Mouse (Mus musculus): ENCODE results near the gene Blnk. TPM values are rescaled to one million over a fixed set of nuclear protein-coding genes. Genes with fewer than 3 reads are reported as not detected.

Gene Blnk
- 19.6 and 20.5 TPM in 2 replicates for polyA plus RNA-seq (2015; fragmentation: Nextera tagmentation; extraction: Ambion mirVana)

- H3K4me2 ChIP-seq (replicated peaks): peak within 1 kb of the TSS; percentile 42
- peaks cover 9% of the 10 kb centered on the region for H3K4me1 ChIP-seq (replicated peaks)
- peak within 1 kb of the TSS; percentile 78 for H3K27ac ChIP-seq
- H3K9me3 ChIP-seq: no peaks in the 10 kb centered on the region
- 0 out of 2 replicates have a peak within 1 kb of the TSS, but pooled peaks have one; percentile 0 for H3K9ac ChIP-seq
- no peaks in the 10 kb centered on the region for H3K27me3 ChIP-seq (replicated peaks)
- peak; percentile 76 for ATAC-seq
- WGBS: 35% methylated on average over 8 of the region's 8 CpGs
- peak within 1 kb of the TSS; percentile 28 for H3K4me3 ChIP-seq (replicated peaks)
- no peaks in the 10 kb centered on the region for H3K36me3 ChIP-seq
These were observed at the start of gene Blnk for GRCm38 (mm10) chr19:40994057-40994585. Gene Blnk (minus strand): TSS chr19:40994535.

GRCm38 (mm10) chr19:41039110-41039509 is 44.8 kb upstream of the Blnk start:
- 65% methylated on average over 7 of the region's 7 CpGs for WGBS
- H3K4me1 ChIP-seq (replicated peaks): no peaks in the 10 kb centered on the region
- no peak overlapping the region for H3K27ac ChIP-seq
- H3K4me3 ChIP-seq (replicated peaks): no peak overlapping the region
- H3K9me3 ChIP-seq: no peaks in the 10 kb centered on the region
- no peak for ATAC-seq
- no peaks in the 10 kb centered on the region for H3K27me3 ChIP-seq (replicated peaks)
- no peaks in the 10 kb centered on the region for H3K36me3 ChIP-seq
- no peak overlapping the region for H3K9ac ChIP-seq
- no peak overlapping the region for H3K4me2 ChIP-seq (replicated peaks)

GRCm38 (mm10) chr19:41035809-41036551 is 41.6 kb upstream of the Blnk start:
- no peak overlapping the region for H3K9ac ChIP-seq
- H3K27ac ChIP-seq: no peak overlapping the region
- no peak overlapping the region for H3K4me2 ChIP-seq (replicated peaks)
- no peaks in the 10 kb centered on the region for H3K36me3 ChIP-seq
- no peaks in the 10 kb centered on the region for H3K4me1 ChIP-seq (replicated peaks)
- no peaks in the 10 kb centered on the region for H3K9me3 ChIP-seq
- H3K4me3 ChIP-seq (replicated peaks): no peak overlapping the region
- no peaks in the 10 kb centered on the region for H3K27me3 ChIP-seq (replicated peaks)
- 64% methylated on average over 4 of the region's 4 CpGs for WGBS
- ATAC-seq: no peak

GRCm38 (mm10) chr19:41031869-41032268 is 37.5 kb upstream of the Blnk start:
- no peak overlapping the region for H3K9ac ChIP-seq
- H3K4me1 ChIP-seq (replicated peaks): no peaks in the 10 kb centered on the region
- H3K27me3 ChIP-seq (replicated peaks): no peaks in the 10 kb centered on the region
- no peak overlapping the region for H3K4me3 ChIP-seq (replicated peaks)
- H3K27ac ChIP-seq: no peak overlapping the region
- H3K36me3 ChIP-seq: no peaks in the 10 kb centered on the region
- H3K9me3 ChIP-seq: no peaks in the 10 kb centered on the region
- no peak overlapping the region for H3K4me2 ChIP-seq (replicated peaks)
- no peak for ATAC-seq
- WGBS: 82% methylated on average over 6 of the region's 6 CpGs

- Histone ChIP-seq H3K4me1 (replicated peaks) (no peaks in the 10 kb centered on the region), H3K36me3 (no peaks in the 10 kb centered on the region), H3K27ac (no peak overlapping the region), H3K4me3 (replicated peaks) (no peak overlapping the region), H3K27me3 (replicated peaks) (no peaks in the 10 kb centered on the region), H3K9ac (no peak overlapping the region), H3K4me2 (replicated peaks) (no peak overlapping the region), H3K9me3 (no peaks in the 10 kb centered on the region)
- no peak for ATAC-seq
- WGBS: 53% methylated on average over 11 of the region's 11 CpGs
These were observed 36.7 kb upstream of the Blnk start for GRCm38 (mm10) chr19:41031009-41031408.

GRCm38 (mm10) chr19:41030161-41030560 is 35.8 kb upstream of the Blnk start:
- Histone ChIP-seq H3K9ac (no peak overlapping the region), H3K36me3 (no peaks in the 10 kb centered on the region), H3K4me2 (replicated peaks) (no peak overlapping the region), H3K27me3 (replicated peaks) (no peaks in the 10 kb centered on the region), H3K9me3 (no peaks in the 10 kb centered on the region), H3K4me3 (replicated peaks) (no peak overlapping the region), H3K27ac (no peak overlapping the region), H3K4me1 (replicated peaks) (no peaks in the 10 kb centered on the region)
- WGBS: 74% methylated on average over 6 of the region's 6 CpGs
- ATAC-seq: no peak

GRCm38 (mm10) chr19:41029219-41029618 is 34.9 kb upstream of the Blnk start, which contains the start of gene Dntt:
Gene Dntt (plus strand): TSS chr19:41029275.
- H3K27ac ChIP-seq: no peak within 1 kb of the TSS
- no peaks in the 10 kb centered on the region for H3K4me1 ChIP-seq (replicated peaks)
- ATAC-seq: no peak
- no peaks in the 10 kb centered on the region for H3K36me3 ChIP-seq
- 82% methylated on average over 6 of the region's 6 CpGs for WGBS
- H3K9me3 ChIP-seq: no peaks in the 10 kb centered on the region
- no peak within 1 kb of the TSS for H3K4me2 ChIP-seq (replicated peaks)
- H3K9ac ChIP-seq: no peak within 1 kb of the TSS
- no peak within 1 kb of the TSS for H3K4me3 ChIP-seq (replicated peaks)
- no peaks in the 10 kb centered on the region for H3K27me3 ChIP-seq (replicated peaks)

GRCm38 (mm10) chr19:41027601-41028000 is 33.3 kb upstream of the Blnk start:
- Histone ChIP-seq H3K4me2 (replicated peaks) (no peak overlapping the region), H3K27ac (no peak overlapping the region), H3K27me3 (replicated peaks) (no peaks in the 10 kb centered on the region), H3K9ac (no peak overlapping the region), H3K9me3 (no peaks in the 10 kb centered on the region), H3K4me3 (replicated peaks) (no peak overlapping the region), H3K36me3 (no peaks in the 10 kb centered on the region), H3K4me1 (replicated peaks) (no peaks in the 10 kb centered on the region)
- 91% methylated on average over 9 of the region's 9 CpGs for WGBS
- no peak for ATAC-seq

- H3K4me2 ChIP-seq (replicated peaks): no peak overlapping the region
- H3K9me3 ChIP-seq: no peaks in the 10 kb centered on the region
- no peaks in the 10 kb centered on the region for H3K27me3 ChIP-seq (replicated peaks)
- no peak overlapping the region for H3K27ac ChIP-seq
- no peak overlapping the region for H3K9ac ChIP-seq
- no peak overlapping the region for H3K4me3 ChIP-seq (replicated peaks)
- H3K36me3 ChIP-seq: no peaks in the 10 kb centered on the region
- 89% methylated on average over 5 of the region's 5 CpGs for WGBS
- ATAC-seq: no peak
- no peaks in the 10 kb centered on the region for H3K4me1 ChIP-seq (replicated peaks)
These were observed 32.7 kb upstream of the Blnk start for GRCm38 (mm10) chr19:41027024-41027423.

GRCm38 (mm10) chr19:41026551-41026950 is 32.2 kb upstream of the Blnk start:
- Histone ChIP-seq H3K4me3 (replicated peaks) (no peak overlapping the region), H3K36me3 (no peaks in the 10 kb centered on the region), H3K4me2 (replicated peaks) (no peak overlapping the region), H3K4me1 (replicated peaks) (no peaks in the 10 kb centered on the region), H3K27me3 (replicated peaks) (no peaks in the 10 kb centered on the region), H3K27ac (no peak overlapping the region), H3K9me3 (no peaks in the 10 kb centered on the region), H3K9ac (no peak overlapping the region)
- no peak for ATAC-seq
- WGBS: 86% methylated on average over 8 of the region's 8 CpGs

GRCm38 (mm10) chr19:41022244-41022643 is 27.9 kb upstream of the Blnk start:
- Histone ChIP-seq H3K9ac (no peak overlapping the region), H3K27me3 (replicated peaks) (no peaks in the 10 kb centered on the region), H3K4me3 (replicated peaks) (no peak overlapping the region), H3K9me3 (no peaks in the 10 kb centered on the region), H3K36me3 (no peaks in the 10 kb centered on the region), H3K27ac (no peak overlapping the region), H3K4me1 (replicated peaks) (no peaks in the 10 kb centered on the region), H3K4me2 (replicated peaks) (no peak overlapping the region)
- 82% methylated on average over 4 of the region's 4 CpGs for WGBS
- ATAC-seq: no peak

- Histone ChIP-seq H3K9ac (no peak overlapping the region), H3K27ac (no peak overlapping the region), H3K4me3 (replicated peaks) (no peak overlapping the region), H3K36me3 (no peaks in the 10 kb centered on the region), H3K4me2 (replicated peaks) (no peak overlapping the region), H3K4me1 (replicated peaks) (no peaks in the 10 kb centered on the region; the same call in 1 of the 2 replicates), H3K27me3 (replicated peaks) (no peaks in the 10 kb centered on the region), H3K9me3 (no peaks in the 10 kb centered on the region)
- WGBS: 65% methylated on average over 3 of the region's 3 CpGs
- ATAC-seq: no peak
These were observed 26.2 kb upstream of the Blnk start for GRCm38 (mm10) chr19:41020537-41020936.

GRCm38 (mm10) chr19:41019164-41019675 is 24.9 kb upstream of the Blnk start:
- Histone ChIP-seq H3K27ac (no peak overlapping the region), H3K4me3 (replicated peaks) (no peak overlapping the region), H3K27me3 (replicated peaks) (no peaks in the 10 kb centered on the region), H3K4me2 (replicated peaks) (no peak overlapping the region), H3K9me3 (no peaks in the 10 kb centered on the region), H3K4me1 (replicated peaks) (no peaks in the 10 kb centered on the region; the same call in 1 of the 2 replicates), H3K36me3 (no peaks in the 10 kb centered on the region), H3K9ac (no peak overlapping the region)
- no peak for ATAC-seq
- WGBS: 72% methylated on average over 5 of the region's 5 CpGs
